Mouse (Mus musculus) gastrocnemius, postnatal 25 days (tissue): ENCODE measurements at regions not wholly inside any gene's neighbourhood (a gene's known extent, or its start where the extent isn't known, plus 50 kb on each side); places are given as distances from the start of the nearest gene placed in this dataset.

Source experiments
- DNase-seq: peaks from one replicate; pipeline ENCODE4 v3.0.0; 2022

DNA sequence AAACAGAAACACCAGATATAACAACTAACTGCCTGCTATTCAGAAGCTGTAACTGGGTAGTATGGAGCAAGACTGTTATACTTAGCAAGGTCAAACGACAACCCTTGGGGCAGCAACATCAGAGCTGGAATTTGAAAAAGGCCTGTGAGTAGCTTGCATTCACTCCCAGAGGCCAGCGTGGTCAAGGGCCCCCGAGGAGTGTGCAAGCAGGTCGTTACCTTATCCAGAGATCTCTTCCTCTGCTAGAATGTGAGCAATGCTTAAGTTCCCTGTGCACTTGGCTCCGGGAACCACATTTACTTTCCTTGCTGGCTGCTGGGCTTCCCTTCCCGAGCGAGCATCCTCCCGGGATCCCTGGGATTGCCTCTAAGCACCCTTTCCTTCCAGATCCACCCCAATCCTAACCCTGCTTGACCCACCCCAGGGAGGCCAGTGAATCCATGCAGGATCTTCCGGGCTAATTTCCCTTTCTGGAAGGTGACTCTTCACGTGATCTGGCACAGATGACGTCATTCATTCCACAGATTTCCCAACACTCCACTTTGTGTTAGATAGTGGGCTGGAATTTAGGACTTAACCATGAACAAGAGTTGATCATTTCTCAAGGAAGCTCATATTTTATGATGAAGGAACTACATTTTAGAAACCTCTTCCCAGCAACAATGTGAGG lies 112.3 kb upstream of the Tsc22d1 start:
- DNase-seq = no peak

DNA sequence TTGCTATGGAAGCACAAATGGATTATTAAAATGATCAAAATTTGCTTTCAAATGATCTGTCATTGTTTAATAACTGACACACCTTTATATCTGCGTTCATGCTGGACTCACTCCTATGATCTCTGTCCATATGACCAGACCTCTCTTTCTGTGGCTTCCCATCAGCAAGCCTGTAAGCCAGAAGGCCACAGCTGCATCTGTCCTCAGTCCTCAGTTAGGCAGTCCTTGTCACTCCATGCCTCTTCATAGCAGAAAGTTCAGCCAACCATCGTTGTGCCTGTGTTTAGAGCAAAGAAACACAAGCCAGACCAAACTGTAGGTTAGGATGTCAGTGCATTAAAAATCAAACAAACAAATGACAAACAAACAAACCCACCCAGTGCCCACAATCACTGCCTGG lies 107.2 kb upstream of the Tsc22d1 start:
- no peak for DNase-seq

DNA sequence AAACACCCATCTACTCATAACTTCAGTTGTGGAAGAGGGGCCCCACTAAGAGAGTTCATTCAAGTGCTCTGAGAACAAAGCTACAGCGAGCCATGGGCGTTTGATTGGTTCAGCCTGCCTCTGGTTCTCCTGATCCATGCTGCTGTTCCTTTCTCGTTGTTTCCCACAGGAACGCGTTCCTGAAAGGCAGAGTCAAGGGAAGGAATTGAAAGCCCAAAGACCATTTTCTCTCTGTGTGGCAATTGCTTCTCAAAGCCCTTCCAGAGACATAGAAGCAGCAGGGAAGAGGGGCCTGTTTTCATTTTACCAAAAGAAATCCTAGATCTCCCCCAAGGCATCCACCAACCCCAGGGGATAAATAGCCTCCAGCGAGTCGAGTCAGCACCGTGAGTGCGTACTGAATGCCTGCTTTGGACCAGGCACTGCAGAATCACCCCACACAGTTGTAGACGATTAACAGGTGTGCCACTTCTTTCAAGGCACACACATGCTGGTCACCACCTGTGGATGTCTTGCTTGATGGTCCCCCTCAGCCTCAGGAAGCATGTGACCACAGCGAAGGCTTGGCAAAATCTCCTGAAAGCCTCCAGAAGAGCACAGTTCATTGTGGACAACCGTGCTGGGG lies 106.5 kb upstream of the Tsc22d1 start:
- DNase-seq = no peak

DNA sequence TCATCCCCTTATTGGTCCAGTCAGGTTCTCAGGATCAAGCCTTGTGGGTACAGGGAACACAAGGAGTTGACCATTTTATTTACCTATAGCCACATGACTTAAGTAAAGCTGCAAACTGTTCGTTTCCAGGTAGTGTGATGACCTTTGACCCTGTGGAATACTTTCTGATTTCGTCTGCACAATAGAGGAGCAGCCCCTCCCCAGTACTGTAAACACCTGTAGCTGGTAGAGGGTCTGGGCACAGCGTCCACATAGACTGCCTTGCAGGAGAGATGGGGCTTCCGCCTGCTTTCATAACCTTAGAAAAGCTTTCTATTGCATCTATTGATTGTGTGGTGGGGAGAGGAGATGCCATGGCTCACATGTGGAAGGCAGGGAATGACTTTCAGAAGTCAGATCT lies 105.2 kb upstream of the Tsc22d1 start:
- DNase-seq = no peak

DNA sequence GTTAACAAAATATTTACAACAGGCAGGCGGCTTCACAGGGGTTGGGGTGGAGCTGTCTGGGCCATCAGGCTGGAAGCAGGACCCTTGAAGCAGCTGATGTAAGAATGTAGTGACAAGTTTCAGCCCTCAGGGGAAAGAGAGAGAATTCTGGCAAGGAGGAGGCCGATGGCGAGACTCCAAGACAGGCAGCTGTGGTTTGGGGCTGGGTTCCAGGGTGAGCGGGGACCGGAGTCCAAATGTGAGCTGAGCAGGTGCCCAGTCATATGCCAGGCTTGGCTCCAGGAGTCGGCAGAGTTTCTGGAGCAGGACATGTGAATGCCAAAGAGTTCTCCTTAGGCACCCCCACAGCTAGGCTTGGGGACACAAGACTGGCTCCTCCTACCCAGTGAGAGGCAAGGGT lies 104.5 kb upstream of the Tsc22d1 start:
- peak; percentile 90 for DNase-seq

DNA sequence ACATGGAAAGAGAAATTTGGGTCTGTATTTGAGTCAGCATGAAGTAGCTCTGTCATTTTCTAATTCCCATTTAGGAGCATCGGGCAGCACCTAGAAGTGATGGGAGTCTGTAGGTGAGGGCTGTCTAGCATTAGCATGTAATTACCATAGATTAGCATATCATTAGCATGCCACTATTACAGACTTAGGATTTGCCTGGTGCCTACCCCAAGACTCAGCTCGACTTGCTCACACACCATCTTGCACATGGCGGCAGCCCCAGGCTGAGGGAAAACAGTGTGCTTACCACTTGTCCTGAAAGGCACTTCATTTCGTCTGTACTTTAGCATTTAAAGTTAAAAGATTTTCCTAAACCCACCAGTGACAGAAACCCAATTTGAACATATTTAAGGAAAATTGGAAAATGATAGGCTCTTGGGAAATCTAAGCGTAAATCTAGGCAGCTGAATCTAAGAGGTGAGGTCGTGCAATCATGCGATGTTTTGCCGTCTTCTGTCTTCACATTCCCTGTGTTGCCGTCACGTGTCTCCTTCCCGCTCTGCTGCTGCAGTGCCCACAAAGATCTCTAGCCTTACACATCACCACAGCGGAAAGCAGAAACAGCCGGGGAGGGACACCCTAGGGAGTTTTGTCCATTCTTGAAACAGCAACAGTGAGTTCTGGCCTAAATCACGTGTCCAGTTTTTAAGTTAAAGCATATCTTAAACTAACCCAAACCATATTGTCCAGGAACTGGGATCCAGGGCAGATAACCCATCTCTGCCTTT lies 101.2 kb upstream of the Tsc22d1 start:
- no peak for DNase-seq

DNA sequence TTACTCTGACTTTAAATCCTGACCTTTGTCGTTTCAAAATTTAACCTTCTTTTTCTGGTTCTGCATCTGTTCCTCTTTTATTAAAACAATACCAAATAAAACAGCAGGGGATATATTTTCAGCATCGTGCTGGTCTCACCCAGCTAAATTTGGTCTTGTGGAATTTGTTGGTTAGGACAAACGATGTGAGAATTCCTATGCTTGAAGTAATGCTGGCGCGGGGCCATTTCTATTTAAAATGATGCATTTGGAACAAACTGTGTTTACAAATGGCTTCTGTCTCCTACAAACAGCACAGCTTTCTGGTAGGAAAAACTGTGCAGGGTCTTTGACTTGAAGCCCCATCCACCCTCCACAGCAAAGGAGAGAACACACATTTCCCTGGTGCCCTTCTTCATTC lies 96.3 kb upstream of the Tsc22d1 start:
- no peak for DNase-seq

DNA sequence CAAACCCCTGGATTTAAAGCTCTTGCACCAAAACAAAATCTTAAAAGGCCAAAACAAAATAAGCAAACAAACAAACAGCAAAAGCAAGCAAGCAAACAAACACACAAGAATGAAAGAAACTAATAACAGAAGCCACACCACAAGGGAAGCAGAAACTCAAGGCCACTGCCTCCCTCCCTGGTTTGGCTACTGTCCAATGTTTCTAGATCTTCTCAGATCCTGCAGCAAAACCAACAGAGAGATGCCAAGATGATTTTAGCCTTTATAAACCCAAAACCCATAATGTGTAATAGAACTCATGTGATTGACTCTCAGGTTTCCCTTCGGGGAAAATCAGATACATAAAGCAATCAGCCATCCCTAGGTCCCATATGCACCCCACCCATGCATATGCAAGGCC lies 90.5 kb upstream of the Tsc22d1 start:
- no peak for DNase-seq

DNA sequence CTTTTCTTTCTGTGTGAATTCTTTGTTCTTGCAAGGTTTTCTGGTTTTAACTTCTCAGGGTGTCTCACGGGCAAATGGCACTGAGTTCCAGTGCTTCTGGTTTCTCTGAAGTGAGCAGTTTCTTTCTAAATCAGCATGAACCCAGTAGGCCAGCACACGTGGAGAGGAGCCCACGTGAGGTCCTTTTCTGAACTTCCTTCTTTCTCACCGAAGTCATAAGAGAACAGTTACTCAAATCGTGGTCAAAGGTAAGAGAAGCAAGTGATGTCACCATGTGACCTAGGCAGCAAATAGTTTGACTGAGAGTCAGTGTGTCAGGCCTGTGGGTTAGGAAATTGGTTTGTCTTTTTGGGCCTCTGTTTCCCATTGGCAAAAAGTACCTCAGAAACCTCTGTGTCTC lies 84.8 kb upstream of the Tsc22d1 start:
- DNase-seq = no peak

DNA sequence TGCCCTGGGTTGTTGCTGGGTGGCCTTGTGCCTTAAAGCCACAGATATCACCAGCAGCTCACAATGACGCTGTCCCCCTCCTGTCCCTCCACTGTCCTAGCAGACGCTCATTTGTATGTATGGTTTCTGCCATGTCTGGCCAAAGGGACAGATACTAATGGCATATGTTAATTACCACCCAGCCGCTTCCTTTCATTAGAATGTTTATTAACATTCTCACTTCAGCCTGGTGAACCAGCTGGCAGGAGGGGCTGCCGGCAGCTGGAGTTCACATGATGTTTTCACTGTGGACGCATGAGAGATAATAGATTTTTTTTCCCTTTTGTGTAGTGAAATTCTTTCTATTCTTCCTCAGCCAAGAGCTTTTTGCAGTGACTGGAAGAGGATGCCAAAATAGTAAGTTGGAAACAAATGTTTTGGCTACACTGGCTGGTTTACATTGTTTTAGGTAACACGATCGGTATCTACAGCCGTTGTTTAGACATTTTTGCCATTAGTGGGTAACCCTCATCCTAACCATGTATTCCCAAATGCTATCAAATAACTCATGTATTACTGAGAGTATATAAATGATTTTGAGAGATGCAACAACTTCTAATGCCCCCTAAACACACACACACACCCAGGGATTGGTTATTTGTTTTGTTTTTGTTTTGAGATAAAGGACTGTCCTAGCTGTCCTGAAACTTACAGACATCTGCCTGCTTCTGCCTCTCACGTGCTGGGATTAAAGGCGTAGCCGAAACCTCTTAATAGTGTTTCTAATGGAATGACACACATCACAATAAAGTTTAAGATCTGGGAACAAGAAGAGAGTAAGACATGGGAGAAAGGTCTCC lies 83.0 kb upstream of the Tsc22d1 start:
- no peak for DNase-seq

DNA sequence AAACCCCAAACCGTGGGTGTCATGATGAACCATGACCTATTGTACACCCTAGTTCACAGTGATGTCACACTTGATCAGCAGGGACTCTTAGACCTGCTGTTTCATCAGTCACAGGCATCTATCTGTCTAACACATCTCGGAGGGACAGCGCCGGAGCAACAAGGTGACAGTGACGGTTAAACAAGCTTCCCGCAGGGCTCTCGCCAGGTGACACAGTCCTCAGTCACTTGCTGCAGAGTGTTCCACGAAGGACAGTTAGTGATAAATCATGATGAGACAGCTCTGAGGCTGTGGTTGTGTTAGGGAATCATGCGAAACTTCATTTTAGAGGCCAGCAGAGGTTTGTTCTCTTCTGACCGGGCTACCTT lies 82.4 kb upstream of the Tsc22d1 start:
- no peak for DNase-seq

DNA sequence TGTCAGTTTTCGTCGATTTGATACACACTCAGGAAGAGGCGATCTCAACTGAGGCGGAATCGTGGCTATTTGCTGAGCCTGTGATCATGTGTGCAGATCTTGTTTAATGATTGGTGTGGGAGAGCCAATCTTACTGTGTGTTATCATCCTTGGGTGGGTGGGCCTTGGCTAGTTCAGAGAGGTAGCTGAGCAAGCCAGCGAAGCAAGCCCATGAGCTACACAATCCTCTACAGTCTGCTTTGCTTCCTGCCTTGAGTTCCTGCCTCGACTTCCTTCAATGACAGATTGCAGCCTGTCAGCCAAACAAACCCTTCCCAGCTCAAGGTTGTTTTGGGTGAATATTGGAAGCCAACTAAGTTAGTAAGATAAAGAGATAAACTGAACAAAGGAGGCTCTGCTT lies 74.0 kb upstream of the Tsc22d1 start:
- no peak for DNase-seq

DNA sequence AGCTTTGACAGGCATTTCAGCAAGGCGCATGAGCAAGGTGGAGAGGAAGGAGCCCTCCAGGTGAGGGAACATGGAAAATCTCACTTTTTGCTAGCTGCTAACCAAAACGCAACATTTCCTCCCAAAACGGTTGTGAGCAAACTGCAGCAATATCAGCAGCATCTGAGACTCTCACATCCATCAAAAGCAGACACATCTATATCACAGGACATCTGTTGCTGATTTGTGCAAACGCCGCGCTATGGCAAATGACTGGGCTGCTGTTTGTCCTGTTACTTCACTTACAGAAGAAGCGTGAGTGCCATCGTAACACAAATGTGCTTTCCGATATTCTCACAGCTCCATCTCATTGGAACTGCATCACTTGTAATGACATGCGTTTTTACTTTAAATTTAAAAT lies 73.5 kb upstream of the Tsc22d1 start:
- no peak for DNase-seq

DNA sequence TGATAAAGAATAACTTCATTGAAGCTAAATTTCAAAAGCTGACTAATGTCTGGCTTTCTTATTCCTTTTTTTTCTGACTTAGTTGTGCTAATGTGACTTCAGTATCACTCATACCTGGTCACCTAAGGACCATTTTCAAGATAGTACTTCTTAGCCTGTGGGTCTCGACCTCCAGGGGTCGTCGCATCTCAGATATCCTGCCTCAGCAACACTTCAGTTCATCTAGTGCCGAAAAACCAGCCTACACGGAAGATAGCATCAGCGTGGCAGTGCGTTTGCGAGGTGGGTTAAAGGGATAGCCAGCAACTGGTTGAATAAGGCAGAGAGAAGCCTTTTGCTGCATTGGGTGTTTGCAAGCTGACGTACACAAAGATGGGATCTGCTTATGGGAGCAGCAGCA lies 62.9 kb upstream of the Tsc22d1 start:
- no peak for DNase-seq

DNA sequence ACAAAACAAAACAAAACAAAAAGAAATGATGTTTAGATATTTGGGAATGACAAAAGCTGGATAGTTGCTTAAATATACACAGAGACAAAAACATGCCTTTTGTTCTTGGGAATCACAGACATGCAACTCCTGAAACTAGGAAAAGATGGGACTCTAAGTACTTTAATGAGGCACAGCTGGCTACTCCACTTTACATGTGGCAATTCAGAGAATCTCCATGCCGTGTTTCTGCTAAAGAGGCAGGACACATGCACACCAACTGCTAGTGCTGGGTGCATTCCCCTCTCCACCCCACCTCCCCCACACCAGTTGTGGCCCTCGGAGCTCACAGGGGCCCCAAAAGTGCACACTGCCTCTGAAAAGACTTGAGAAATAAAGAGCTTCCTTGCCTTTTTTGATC lies 58.6 kb upstream of the Tsc22d1 start:
- no peak for DNase-seq

DNA sequence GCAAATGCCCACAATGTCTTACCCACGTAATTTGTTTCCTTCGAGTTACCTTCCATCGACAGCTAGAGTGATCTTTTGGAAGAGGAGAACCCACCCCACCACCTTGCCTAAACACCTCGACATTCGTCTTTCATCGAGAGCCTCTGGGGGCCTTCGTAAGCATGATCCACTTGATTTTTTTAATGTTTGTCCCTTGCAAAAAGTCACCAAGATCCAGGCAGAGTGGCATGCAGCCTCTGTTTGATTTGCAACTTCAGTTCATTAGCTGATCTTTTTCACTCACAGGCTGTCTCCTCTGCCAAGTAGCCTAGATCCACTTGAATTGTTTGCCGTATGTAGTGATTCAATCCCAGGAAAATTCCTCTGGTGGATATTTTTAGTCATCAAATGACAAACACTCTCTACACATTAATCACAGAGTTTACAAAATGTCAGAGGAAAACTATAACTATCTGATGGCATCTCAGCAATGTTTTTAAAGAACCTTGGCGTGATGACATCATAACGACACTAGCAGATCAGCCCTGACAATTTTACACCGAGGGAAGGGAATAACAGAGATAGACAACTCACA lies 54.8 kb upstream of the Tsc22d1 start:
- no peak for DNase-seq

DNA sequence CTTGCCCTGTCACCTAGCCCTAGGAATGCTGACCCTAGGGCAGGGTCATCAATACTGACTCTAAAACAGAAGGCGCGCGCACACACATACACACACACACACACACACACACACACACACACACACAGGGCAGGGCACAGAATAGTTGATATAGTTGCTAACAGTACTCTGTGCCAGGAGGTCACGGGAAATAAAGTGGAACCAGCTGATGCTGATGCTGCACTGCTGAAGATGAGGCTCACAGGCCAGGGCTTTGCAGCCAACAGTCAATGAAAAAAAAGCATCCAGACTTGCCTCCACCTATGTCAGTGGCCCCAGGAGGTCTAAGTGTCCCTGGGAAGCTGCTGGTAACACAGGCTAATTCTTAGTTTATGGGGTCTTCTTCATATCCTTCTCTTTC lies 50.7 kb upstream of the Tsc22d1 start:
- DNase-seq = no peak
